Mouse (Mus musculus) heart, embryonic 16.5 days (tissue): Measurements from ENCODE around the gene Cct6b. TPM values are rescaled to one million over a fixed set of nuclear protein-coding genes. Genes with fewer than 3 reads are reported as not detected.

ENCODE experiments used
- ATAC-seq: fragments of 200-750 bp; cut with Nextera tagmentation; replicated peaks from 2 replicates; pipeline ENCODE4 v1.8.0; 2017; ENCODE audit warnings: moderate number of reproducible peaks; ENCODE audit not compliant: insufficient read depth, low FRiP score; ENCODE audit errors: extremely low read depth
- H3K27ac ChIP-seq: fragments of 300-500 bp; sonication (generic); 2 replicates; pipeline ENCODE4 v1.5.1; 2014; ENCODE audit warnings: mild to moderate bottlenecking, low read length, control low read depth, moderate library complexity
- H3K27me3 ChIP-seq: fragments of 300-500 bp; sonication (generic); 2 replicates; pipeline ENCODE4 v1.6.1; 2014; ENCODE audit warnings: low read length, mixed read lengths; ENCODE audit not compliant: control insufficient read depth, insufficient read depth
- H3K36me3 ChIP-seq: fragments of 300-500 bp; sonication (generic); 2 replicates; pipeline ENCODE4 v1.6.1; 2014; ENCODE audit not compliant: control insufficient read depth, insufficient read depth
- H3K4me1 ChIP-seq: fragments of 300-500 bp; sonication (generic); 2 replicates; pipeline ENCODE4 v1.6.1; 2014; ENCODE audit warnings: low read length, mixed read lengths; ENCODE audit not compliant: control insufficient read depth, insufficient read depth
- H3K4me2 ChIP-seq: fragments of 300-500 bp; sonication (generic); 2 replicates; pipeline ENCODE4 v1.6.1; 2014; ENCODE audit warnings: low read depth, mild to moderate bottlenecking, control low read depth, low read length
- H3K4me3 ChIP-seq: fragments of 300-500 bp; sonication (generic); 2 replicates; pipeline ENCODE4 v1.5.1; 2014; ENCODE audit warnings: mild to moderate bottlenecking, control low read depth, low read length
- H3K9ac ChIP-seq: fragments of 300-500 bp; sonication (generic); 2 replicates; pipeline ENCODE4 v1.6.1; 2014; ENCODE audit warnings: low read length, control low read depth
- H3K9me3 ChIP-seq: fragments of 300-500 bp; sonication (generic); replicated peaks from 2 replicates; pipeline ENCODE4 v1.6.1; 2016; ENCODE audit warnings: low read length; ENCODE audit not compliant: control insufficient read depth
- WGBS: fragments of 180-500 bp; shearing (Covaris S2); extraction: QIAGEN DNeasy Blood & Tissue Kit; methylation state at CpG from one replicate; pipeline ENCODE4 v1.1.7; 2014; 5-methylcytosine and 5-hydroxymethylcytosine counted together
- polyA plus RNA-seq: library from polyadenylated mRNA; unstranded; fragments of >200 nt; fragmentation: Nextera tagmentation; extraction: Ambion mirVana; gene quantifications from 2 replicates; pipeline ENCODE4 v1.2.1, GENCODE M21; 2015

Cct6b gene
- polyA plus RNA-seq, 1 experiment from 2014 or later: 0.25 TPM

DNA sequence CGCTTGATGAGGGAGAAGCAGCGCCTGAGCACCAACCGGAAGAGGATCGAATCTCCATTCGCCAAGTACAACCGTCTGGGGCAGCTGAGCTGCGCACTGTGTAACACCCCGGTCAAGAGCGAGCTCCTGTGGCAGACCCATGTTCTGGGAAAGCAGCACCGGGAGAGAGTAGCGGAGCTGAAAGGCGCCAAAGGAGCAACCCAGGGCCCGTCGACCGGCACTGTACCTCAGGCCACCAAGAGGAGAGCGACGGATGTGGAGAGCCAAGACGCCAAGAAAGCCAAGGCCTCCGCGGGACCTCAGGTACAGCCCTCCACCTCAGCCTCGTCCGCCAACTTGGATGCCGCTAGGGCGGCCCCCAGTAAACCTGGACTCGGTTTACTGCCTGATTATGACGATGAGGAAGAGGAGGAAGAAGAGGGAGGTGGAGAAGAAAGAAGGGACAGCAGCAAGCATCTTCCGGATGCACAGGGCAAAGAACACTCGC is 360 bp upstream of the Cct6b start:
- WGBS: under 1% methylated on average over 28 of the region's 28 CpGs

DNA sequence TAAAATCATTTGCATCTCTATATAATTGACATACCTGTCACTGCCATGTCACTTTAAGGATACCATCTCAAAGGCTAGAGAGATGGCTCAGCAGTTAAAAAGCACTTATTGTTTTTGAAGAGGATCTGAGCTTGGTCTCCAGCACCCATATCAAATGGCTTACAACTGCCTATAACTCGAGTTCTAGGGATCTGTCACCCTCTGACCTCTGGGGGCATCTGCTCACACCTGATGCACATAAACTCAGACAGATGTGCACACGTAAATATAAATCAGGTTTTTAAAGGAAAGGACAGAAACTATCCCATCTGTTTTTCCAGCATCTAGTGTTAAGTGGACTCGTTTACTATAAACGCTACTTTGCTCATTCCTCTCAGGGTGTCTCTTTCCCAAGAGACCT is 860 bp downstream of the Cct6b start:
- peak overlapping the region; percentile 89 for H3K4me2 ChIP-seq
- no peak for ATAC-seq
- H3K4me3 ChIP-seq: peak overlapping the region; percentile 83
- peak overlapping the region; percentile 95 for H3K27ac ChIP-seq
- peak overlapping the region; percentile 87 for H3K9ac ChIP-seq
- H3K27me3 ChIP-seq: no peaks in the 10 kb centered on the region; the same call in 1 of the 2 replicates
- 0 out of 2 replicates have a peak, but pooled peaks cover 4% of the 10 kb centered on the region for H3K36me3 ChIP-seq
- H3K4me1 ChIP-seq: peaks cover 19% of the 10 kb centered on the region
- 11% methylated on average over 4 of the region's 4 CpGs for WGBS
- H3K9me3 ChIP-seq: peaks cover 3% of the 10 kb centered on the region; the same call in 1 of the 2 replicates

More for the DNA sequence above, 360 bp upstream of the Cct6b start:
- H3K4me1 ChIP-seq: peaks cover 19% of the 10 kb centered on the region
- H3K27ac ChIP-seq: peak overlapping the region; percentile 95
- peak overlapping the region; percentile 98 for H3K4me2 ChIP-seq
- H3K4me3 ChIP-seq: peak overlapping the region; percentile 83
- ATAC-seq: peak; percentile 56
- H3K36me3 ChIP-seq: 0 out of 2 replicates have a peak, but pooled peaks cover 8% of the 10 kb centered on the region
- no peaks in the 10 kb centered on the region; the same call in 1 of the 2 replicates for H3K27me3 ChIP-seq
- peaks cover 3% of the 10 kb centered on the region; the same call in 1 of the 2 replicates for H3K9me3 ChIP-seq
- H3K9ac ChIP-seq: peak overlapping the region; percentile 87

DNA sequence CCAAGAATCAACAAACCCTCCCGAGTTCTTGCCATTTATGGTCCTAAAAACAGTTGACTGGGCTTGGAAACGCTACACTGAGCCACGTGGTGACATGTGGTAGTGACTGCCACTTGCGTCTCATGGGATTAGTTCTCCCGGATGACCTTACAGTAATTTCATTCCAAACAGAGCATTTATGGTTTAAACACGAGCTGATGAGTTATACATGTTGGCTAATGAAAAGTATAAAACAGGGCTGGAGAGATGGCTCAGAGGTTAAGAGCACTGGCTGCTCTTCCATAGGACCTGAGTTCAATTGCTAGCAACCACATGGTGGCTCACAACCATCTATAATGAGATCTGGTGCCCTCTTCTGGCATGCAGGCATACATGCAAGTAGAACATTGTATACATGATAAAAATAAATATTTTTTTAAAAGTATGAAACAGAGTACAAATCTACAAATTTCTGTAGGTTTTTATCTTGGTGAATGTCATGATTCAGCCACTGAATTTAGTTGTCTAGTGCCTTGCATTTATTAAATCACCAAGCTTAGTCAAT is 1.8 kb downstream of the Cct6b start:
- Histone ChIP-seq H3K4me1 (peaks cover 19% of the 10 kb centered on the region), H3K4me3 (no peak overlapping the region), H3K36me3 (0 out of 2 replicates have a peak, but pooled peaks cover 4% of the 10 kb centered on the region), H3K4me2 (no peak overlapping the region), H3K27me3 (no peaks in the 10 kb centered on the region; the same call in 1 of the 2 replicates), H3K9ac (no peak overlapping the region), H3K9me3 (peaks cover 3% of the 10 kb centered on the region; the same call in 1 of the 2 replicates), H3K27ac (no peak overlapping the region)
- no peak for ATAC-seq
- 82% methylated on average over 6 of the region's 6 CpGs for WGBS

DNA sequence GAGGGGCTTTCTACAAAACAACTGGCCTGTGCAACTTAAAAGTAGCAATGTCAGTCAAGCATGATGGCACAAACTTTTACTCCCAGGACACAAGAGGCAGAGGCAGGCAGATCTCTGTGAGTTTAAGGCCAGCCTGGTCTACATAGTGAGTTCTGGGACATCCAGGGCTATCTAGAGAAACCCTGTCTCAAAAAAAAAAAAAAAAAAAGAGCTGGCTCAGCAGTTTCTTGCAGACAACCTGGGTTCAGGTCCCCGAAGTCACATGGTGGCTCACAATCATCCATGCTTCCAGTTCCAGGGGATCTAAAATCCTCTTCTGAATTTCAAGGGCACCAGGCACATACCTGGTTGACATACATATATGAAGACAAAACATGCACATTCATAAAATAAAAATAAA is 8.2 kb downstream of the Cct6b start:
- WGBS: 81% methylated on average over 1 of the region's 1 CpGs
- H3K9ac ChIP-seq: no peak overlapping the region
- H3K27ac ChIP-seq: no peak overlapping the region
- H3K4me3 ChIP-seq: no peak overlapping the region
- no peaks in the 10 kb centered on the region for H3K4me1 ChIP-seq
- no peak overlapping the region for H3K4me2 ChIP-seq
- H3K9me3 ChIP-seq: no peaks in the 10 kb centered on the region
- no peaks in the 10 kb centered on the region; the same call in 1 of the 2 replicates for H3K27me3 ChIP-seq
- no peak for ATAC-seq
- H3K36me3 ChIP-seq: no peaks in the 10 kb centered on the region

DNA sequence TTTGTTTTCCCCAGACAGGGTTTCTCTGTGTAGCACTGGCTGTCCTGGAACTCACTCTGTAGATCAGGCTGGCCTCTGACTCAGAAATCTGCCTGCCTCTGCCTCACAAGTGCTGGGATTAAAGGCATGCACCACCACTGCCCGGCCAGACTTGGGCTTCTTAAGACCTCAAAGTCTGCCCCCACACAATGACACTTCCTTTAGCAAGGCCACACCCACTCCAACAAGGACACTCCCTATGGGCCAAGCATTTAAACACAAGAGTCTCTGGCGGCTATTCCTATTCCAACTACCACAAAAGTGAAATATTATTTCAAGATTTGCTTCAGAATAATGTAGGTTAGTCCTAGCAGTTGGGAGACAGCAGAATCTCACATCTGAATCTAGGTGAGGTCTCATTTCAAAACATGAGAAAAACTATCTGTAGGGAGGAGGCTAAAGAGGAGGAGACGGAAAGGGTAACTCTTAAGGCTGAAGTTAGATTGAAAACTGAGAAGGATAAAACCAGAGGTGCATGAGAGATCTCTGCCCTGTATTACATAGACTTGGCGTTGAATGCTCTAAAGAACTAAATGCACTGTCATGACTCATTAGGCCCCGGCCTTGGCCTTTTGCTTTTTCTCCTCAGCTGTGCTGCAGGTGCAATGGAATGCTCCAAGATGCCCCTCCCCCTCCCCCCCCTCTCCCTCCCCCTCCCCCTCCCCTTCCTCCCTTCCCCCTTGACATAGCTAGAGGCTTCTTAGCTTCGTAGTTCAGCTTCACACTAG is 11.6 kb downstream of the Cct6b start:
- H3K27me3 ChIP-seq: no peaks in the 10 kb centered on the region
- WGBS: 71% methylated on average over 5 of the region's 6 CpGs
- no peaks in the 10 kb centered on the region for H3K4me1 ChIP-seq
- no peaks in the 10 kb centered on the region for H3K9me3 ChIP-seq
- no peak for ATAC-seq
- H3K4me3 ChIP-seq: no peak overlapping the region
- H3K36me3 ChIP-seq: no peaks in the 10 kb centered on the region
- no peak overlapping the region for H3K9ac ChIP-seq
- no peak overlapping the region for H3K27ac ChIP-seq
- H3K4me2 ChIP-seq: no peak overlapping the region

DNA sequence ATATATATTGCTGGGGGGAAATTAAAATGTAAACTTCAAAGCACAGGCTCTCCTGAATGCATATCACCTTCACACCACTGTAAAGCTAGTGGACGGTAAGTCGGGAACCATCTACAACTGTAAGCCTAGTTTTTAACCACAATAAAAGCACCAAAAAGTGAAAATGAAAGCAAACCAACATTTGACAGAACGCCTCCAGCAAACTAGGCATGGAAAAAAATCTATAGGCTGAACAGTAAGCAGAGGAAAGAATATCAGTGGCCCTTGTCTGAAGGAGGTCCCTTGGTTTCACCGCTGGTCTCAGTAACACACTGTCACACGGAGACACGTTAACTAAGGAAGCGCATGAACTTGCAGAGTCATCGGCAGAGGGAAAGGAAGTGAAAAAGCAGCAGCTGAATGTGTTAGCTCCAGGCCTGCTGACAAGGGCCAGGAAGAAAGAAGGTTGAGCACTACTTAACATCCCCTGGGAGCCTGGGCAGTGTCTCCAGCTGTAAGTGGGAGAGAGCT is 17.2 kb downstream of the Cct6b start:
- Histone ChIP-seq H3K27ac (no peak overlapping the region), H3K36me3 (no peaks in the 10 kb centered on the region), H3K27me3 (no peaks in the 10 kb centered on the region), H3K9me3 (0 out of 2 replicates have a peak, but pooled peaks cover 2% of the 10 kb centered on the region), H3K4me3 (peak overlapping the region; percentile 26), H3K4me1 (no peaks in the 10 kb centered on the region), H3K4me2 (peak overlapping the region; percentile 42), H3K9ac (peak overlapping the region; percentile 30; the same call in 1 of the 2 replicates)
- 65% methylated on average over 8 of the region's 8 CpGs for WGBS
- ATAC-seq: no peak

DNA sequence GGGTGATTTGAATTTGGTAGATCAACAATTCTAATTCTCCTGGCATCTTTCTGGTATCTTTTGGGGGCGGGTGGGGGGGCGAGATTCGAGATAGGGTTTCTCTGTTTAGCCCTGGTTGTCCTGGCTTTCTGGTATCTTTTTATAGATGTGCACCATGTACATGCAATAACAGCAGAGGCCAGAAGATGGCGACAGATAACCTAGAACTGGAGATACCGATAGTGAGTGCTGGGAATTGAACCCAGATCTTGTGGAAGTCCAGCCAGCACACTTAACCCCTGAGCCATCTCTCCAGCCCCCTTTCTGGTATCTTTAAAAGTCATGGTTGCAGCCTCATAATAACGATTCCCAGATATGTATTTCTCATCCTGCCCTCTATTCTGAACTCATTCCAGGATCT is 18.0 kb downstream of the Cct6b start:
- no peaks in the 10 kb centered on the region for H3K27me3 ChIP-seq
- H3K9ac ChIP-seq: no peak overlapping the region
- H3K36me3 ChIP-seq: no peaks in the 10 kb centered on the region
- no peak overlapping the region for H3K27ac ChIP-seq
- no peak overlapping the region for H3K4me2 ChIP-seq
- 0 out of 2 replicates have a peak, but pooled peaks cover 2% of the 10 kb centered on the region for H3K9me3 ChIP-seq
- H3K4me3 ChIP-seq: no peak overlapping the region
- 29% methylated on average over 6 of the region's 6 CpGs for WGBS
- no peaks in the 10 kb centered on the region for H3K4me1 ChIP-seq
- no peak for ATAC-seq

DNA sequence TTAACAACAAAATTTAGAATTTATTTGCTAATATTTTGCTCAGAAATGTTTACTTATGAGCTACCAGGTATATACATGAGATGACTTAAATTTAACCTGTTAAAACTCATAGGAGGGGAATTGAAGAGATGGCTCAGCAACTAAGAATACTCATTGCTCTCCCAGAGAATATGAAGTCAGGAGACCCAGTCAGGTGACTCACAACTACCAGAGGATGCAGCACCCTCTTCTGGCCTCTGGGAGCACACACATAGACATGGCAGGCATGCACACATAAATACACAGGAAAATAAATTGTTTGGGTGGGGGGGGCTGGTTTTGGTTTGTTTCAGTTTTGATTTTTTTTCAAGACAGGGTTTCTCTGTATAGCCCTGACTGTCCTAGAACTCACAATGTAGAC is 25.1 kb downstream of the Cct6b start:
- Histone ChIP-seq H3K27me3 (no peaks in the 10 kb centered on the region), H3K9ac (no peak overlapping the region), H3K4me1 (no peaks in the 10 kb centered on the region), H3K4me2 (no peak overlapping the region), H3K4me3 (no peak overlapping the region), H3K36me3 (no peaks in the 10 kb centered on the region), H3K27ac (no peak overlapping the region), H3K9me3 (0 out of 2 replicates have a peak, but pooled peaks cover 2% of the 10 kb centered on the region)
- no peak for ATAC-seq

DNA sequence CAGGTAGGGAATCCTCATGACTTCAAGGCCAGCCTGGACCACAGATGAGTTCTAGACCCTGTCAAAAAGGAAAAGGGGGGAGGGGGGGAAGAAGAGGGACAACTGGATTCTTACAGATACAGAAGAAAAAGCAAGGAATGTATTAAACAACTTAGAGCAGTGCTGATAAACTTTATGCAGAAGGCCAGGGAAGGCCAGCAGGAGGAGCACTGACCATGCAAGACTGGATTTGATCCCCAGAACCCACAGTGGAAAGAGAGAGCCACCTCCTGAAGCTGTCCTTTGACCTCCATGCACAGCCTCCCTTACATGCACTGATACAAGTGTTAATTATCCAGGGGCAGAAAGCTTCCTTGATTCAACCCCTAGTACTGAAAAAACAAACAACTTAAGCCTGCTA is 29.9 kb downstream of the Cct6b start:
- no peaks in the 10 kb centered on the region for H3K9me3 ChIP-seq
- no peaks in the 10 kb centered on the region for H3K27me3 ChIP-seq
- no peaks in the 10 kb centered on the region for H3K4me1 ChIP-seq
- H3K36me3 ChIP-seq: no peaks in the 10 kb centered on the region
- H3K27ac ChIP-seq: no peak overlapping the region
- ATAC-seq: no peak
- H3K9ac ChIP-seq: no peak overlapping the region
- H3K4me2 ChIP-seq: no peak overlapping the region
- no peak overlapping the region for H3K4me3 ChIP-seq
